Mouse (Mus musculus): ENCODE measurements around the gene Dcaf12.

The Dcaf12 gene

DNA sequence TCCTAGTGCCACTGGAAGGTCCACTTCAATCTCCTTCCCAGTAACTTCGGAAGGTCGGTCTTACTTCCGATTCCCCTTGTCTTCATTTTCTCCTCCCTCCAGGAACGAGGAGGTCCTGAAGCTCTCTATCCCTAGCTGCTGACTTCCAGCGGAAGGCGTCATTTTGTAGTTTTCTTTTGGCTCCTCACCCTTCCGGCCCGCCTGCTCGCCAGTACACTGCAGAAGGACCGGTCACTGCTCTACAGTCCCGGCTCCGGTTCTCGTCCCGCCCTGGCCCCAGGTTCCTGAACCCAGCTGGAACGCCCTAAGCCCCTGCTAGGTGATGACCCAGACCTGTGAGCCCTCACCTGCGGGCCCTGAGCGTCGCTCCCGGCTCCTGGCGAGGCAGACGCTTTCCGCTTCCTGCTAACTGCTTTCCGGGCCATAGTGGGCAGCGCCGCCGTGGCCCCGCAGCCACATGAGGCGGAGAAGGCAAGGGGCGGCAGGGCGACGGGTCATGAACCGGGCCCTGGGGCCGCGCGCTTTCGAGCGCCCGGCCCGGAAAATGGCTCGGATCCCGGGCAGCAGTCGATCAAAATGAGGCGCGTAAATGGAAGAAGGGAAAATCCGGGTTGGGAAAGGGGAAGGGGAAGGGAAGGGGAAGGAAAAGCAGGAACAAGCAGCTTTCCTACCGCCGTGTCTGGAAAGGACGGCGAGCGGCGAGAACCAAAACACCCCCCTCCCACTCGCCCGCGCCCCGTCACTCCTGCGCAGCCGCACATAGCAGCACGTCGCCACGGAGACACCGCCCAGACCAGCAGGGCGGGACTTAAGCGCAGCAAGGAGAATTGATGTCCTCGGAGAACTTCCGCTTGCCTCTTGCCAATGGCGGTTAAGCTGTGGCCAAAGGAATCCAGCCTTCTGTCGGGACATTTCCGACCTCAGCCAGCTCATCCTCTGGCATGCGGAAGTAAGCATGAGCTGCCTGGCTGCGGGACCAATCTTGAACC is at the start of gene Dcaf12:
TSS of gene Dcaf12 (minus strand) at position 749 of the 989 bp plus-strand sequence.
- peak; percentile 92 for DNase-seq

DNA sequence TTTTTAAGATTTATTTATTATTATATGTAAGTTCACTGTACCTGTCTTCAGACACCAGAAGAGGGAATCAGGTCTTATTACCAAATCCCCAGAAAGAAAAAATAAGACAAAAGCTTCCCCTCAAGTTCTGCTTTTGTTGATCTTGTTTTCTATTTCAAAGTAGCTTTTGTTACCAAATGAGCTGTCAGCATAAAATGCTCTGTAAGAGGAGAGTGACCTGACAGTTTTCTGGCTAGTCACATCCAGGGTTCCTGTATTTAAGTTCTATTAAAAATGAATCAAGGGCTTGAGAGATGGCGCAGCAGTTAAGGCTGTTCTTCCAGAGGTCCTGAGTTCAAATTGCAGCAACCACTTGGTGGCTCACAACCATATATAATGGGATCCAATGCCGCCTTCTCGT is 46.4 kb upstream of the Dcaf12 start:
- DNase-seq, result no peak

DNA sequence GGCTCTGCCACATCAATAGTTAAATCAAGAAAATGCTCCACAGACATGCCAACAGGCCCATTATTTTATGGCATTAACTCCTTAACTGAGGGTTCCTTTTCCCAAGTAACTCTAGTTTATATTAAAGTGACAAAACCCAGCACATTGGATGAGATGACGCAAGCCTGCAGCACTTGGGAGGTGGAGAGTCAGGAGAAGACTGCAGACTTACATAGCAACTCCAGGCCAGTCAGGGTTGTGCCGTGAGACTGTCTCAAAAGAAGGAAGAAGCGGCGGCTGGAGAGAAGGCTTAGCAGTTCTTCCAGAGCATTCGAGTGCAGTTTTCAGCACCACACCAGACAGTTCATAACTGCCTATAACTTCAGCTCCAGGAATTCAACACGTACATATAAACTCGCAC is 44.7 kb upstream of the Dcaf12 start:
- no peak for DNase-seq

DNA sequence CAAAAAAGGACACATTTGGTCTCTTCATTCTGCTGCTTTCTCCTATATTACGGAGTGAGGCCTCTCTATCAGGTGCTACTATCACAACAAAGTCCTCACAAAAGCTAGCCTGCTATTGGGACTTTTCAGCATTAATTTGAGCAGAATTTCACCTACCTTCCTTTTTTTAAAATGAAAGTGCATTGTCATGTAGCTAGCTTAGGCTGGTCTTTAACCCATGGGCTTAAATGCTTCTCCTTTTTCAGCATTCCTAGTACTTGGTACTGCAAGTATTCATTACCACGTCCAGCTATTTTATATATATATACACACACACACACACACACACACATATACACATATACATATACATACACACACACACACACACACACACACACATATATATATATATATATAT is 44.0 kb upstream of the Dcaf12 start:
- DNase-seq, result no peak

DNA sequence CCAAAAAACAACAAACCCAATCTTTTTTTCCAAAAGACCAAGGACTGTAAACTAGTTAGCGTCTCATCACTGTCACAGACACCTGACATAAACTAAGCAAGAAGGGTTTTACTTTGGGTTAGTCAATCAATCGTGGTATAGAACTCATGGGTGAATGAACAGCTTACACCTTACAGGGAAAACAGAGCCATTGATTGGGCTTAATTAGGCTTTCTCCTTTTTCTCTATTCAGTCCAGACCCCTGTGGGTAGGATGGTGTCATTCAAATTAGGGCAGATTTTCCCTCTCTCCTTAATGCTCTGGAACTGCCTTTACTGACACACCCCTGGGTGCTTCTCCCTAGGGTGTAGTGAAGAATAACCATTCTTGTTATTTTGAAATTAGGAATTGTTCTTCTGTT is 42.5 kb upstream of the Dcaf12 start:
- no peak for DNase-seq

DNA sequence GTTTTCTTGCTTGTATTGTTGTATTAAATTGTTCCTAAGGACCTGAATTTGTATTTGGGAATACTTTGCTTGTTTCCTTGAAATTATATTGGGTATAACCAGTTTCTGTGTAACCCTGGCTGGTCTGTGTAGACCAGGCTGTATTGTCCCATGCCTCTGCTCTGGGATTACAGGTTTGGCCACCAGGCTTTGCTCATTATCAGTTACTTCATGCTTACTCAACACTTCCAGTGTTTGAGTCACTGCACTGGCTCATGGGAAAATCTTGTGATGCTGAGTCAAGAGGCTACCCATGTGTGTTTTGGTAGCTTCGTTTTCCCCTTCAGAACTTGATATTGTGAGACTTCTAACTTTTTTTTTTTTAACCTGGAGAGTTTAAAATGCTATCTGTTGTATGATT is 38.6 kb upstream of the Dcaf12 start:
- no peak for DNase-seq

DNA sequence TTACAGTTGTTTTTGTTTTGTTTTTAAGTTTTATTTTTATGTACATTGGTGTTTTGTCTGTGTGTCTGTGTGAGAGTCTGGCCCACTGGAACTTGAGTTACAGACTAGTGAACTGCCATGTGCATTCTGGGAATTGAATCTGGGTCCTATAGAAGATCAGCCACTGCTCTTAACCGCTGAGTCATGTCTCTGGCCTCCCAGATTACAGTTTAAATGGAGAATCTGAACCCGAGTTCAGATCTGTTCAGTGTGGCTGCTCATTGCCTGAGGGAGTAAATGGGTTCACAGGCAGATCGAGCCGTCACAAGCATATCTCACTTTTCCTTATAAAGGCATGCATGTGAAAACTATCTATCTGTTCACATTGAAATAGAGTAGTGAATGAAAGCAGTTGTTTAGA is 38.1 kb upstream of the Dcaf12 start:
- no peak for DNase-seq

DNA sequence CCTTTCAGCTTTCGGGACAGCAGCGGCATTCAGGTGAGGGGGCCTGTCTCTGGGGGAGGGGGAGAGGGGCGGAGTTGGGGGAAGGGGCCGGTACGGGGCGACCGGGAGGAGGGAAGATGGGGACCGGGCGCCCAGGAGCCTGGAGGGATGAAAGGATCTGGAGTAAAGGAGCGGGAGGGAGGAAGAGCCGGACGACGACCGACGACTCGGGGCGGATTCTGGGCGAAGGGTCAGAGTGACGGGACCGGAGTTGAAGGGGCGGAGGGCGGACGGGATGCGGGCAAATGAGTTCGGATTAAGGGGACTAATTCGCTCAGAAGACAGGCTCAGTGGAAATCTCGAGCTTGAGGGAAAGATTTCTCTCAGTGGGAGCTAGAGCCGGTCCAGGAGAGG is 34.5 kb upstream of the Dcaf12 start:
- no peak for DNase-seq

DNA sequence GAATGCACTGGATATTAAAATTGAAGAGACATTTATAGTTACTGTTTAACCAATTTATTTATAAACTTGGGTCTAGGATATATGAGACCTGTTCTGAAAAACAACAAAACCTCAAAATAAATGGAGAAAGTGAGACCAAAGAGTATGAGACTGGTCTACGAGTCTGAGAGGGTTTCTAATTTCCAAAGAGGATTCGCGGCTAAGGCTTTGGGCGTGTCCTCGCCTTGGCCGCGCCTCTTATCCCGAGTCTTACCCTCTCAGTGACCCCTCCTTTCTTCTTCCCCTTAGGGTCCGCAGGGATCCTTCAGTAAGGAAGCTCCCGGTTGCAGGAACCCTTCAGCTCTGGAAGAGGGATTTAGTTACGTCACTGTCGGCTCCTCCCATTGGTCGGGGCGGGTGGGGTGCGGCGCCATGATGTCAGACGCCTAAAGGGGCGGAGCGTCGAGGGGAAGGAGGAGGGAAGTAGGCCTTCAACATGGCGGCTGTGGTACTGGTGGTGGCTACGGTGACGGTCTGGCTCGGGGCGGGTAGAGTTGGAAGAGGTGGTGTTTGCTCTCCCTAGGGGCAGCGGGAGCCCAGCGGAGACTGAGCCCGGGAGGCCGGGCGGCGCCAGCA is 34.0 kb upstream of the Dcaf12 start, which contains the start of gene Ubap1:
TSS of gene Ubap1 (plus strand) at position 413 of the 615 bp plus-strand sequence.
- DNase-seq, result peak; percentile 90

DNA sequence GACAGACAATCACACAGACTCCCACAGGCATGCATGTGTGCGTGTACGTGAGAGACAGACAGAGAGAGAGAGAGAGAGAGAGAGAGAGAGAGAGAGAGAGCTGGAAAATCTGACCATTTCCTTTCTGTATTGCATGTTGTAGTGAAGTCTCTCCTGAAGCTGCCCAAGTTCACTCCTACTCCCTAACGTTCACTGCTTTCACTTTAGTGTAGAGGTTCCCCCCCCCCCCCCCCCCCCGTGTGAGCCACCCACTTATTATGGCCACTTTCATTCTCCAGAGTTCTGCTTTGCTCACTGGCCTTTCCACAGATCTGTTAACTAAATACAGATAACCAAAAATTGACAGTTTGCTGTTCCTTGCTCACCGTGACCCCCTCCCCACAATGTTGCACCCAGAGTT is 33.1 kb upstream of the Dcaf12 start:
- no peak for DNase-seq

DNA sequence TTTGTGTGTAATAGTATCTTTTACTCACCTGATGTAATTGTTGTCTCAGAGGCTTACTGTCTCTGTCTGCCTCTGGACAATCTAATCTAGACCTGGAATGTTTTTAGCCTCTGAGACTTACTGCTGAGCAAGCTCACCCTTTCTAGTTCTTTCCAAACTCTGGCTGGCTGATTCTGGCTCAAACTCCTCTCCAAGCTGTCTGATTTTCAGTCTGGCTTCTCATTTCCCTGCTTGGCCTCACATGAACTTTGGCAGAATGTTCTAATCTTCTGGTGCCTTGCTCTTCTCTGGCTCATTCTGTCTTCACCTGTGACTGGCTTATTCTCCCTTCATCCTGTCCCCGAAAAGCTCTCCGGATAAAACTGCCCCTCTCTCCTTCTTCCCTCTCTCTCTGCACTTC is 31.3 kb upstream of the Dcaf12 start:
- no peak for DNase-seq

DNA sequence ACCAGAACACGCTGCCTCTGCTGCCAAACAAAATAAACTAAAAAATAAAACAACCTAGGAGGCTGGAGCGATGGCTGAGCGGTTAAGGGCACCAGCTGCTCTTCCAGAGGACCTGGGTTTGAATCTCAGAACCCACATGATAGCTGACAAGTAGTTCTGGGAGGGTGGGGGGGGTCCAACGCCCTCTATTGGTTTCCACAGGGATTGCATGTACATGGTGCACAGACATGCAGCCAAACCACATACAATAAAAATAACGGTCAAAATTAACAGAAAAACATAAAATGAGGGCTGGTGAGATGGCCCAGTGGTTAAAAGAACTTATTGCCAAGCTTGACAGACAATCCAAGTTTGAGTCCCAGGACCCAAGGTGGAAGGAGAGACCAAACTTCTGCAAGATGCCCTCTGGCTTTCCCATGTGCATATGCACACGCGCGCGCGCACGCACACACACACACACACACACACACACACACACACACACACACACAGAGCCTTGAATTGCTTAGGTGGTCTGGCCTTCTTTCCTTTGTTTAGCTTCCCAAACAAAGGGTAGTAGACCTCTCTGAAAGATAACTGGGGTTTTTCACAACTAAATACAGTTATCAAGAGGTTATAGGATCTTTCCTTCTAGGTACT is 26.3 kb upstream of the Dcaf12 start:
- DNase-seq, result no peak

DNA sequence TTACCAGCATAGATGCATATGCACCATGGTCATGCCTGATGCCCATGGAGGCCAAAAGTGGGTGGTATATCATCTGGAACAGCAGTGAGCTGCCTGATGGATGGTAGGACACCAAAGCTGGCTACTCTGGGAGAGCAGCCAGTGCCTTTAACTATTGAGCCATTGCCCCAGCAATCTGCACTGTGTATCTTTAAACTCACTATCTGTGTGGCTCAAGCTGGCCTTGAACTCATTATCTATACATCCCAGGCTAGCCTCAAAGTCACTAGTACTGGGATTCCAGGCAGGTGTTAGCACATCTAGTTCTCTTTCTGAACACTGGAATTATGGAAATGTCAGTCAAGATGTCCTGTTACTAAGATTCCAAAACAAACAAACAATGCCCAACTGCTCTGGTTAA is 21.9 kb upstream of the Dcaf12 start:
- no peak for DNase-seq

DNA sequence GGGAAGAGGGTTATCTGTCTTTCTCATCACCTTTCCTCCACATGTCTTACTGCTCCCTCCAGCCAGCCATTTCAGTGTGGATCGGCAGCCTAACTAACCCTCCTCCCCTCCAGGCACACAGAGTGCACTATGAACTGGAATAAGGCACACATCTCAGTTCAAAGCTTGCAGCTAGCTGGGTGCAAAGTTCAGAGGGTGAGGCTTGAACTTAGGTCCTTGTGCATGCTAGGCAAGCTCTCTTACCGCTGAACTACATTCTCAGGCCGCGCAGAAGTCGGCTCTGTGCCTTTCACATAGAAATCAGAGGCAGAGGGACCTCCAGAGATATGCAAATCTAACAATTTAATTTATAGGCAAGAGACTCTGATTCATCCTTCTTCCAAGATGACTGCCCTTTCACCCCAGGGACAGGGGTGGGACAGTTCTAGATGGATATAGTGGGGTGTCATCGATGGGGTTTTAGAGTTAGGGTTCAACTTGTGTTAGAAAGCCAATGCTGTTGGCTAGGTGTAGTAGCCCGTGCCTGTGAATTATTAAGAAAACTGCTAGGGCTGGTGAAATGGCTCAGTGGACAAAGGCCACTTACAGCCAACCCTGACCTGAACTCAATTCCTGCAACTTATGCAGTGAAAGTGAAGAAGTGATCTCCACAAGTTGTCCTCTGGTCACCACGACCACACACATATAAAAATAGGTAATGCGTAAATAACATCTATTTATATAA is 17.2 kb upstream of the Dcaf12 start:
- DNase-seq, result no peak

DNA sequence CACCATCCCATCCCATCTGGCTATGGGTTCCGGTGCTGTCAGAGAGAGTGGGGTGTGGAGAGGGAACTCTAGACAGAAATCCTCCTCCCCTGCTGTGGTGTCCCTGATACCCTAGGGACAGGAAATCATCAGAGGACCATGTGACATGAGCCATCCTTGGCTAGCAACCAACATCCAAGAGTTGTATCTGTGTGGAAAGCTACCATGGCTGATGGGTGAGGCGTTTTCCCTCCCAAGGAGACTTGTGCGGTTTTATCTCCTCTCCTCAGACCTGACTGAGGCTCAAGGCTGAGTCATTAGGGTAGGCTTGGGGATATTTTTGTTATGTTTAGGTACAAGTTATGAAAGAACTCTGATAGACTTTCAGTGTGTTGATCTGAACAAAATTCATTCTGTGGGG is 16.4 kb upstream of the Dcaf12 start:
- DNase-seq, result no peak

DNA sequence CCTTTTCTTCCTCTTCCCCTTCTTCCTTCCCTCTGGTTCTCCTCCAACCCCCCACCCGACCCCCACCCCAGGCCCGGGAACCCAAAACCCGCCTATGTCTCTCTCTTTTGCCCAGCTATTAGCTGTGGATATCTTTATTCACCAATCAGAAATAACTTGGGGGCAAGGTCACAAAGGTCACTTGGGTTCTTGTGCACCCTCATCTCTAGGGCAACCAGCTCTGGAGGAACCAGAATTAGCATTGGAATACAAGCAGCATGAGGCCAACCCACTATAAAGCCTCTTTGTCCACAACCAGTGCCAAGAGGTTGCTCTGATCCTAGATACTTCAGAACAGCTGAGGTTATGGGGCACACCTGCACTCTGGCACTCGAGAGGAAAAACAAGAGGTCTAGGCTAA is 14.8 kb upstream of the Dcaf12 start:
- no peak for DNase-seq

DNA sequence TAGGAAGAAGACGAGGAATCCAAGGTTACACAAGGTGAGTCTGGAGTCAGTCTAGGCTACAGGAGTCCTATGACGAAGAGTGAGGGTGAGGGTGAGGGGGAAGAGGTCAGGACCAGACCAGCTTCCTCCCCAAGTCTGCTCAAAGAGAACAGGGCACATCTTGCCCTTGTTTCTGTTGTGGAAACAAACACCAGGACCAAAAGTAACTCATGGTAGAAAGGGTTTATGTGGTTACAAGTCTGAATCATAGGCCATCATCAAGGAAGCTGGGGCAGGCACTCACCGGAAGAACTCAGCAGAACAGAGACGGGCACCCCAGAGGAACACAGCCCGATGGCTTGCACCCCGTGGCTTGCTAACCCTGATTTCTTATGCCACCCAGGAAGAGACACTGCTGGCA is 12.2 kb upstream of the Dcaf12 start:
- no peak for DNase-seq

DNA sequence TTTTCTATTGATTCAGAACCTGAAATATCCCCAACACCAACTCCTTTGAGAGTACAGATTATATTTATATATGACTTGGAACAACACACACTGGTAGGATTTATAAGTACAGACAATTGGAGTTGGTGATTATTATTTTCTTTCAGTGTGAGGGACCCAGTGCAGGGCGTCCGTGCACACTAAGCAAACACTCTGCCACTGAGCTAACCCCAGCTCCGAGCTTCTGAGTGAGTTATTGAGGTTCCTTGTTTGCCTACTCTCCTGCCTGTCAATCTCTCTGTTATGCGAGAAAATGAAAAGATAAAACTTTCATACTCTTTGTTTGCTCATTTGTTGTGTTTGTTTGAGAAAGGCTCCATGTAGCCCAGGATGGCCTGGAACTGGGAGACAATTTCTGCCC is 6.3 kb upstream of the Dcaf12 start:
- no peak for DNase-seq

DNA sequence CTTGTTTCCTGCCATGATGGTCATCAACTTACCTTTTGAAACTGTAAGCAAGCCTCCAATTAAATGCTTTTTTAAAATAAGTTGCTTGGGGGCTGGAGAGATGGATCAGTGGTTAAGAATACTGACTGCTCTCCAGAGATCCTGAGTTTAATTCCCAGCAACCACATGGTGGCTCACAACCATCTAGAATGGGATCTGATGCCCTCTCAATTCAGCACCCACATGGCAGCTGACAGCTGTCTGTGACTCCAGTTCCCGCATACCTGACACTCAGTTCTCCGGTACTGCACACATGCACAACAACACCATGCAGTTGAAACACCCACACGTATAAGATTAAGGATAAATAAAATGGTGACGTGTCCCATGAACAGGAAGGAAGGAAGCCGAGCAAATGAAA is 3.6 kb upstream of the Dcaf12 start:
- DNase-seq, result no peak

DNA sequence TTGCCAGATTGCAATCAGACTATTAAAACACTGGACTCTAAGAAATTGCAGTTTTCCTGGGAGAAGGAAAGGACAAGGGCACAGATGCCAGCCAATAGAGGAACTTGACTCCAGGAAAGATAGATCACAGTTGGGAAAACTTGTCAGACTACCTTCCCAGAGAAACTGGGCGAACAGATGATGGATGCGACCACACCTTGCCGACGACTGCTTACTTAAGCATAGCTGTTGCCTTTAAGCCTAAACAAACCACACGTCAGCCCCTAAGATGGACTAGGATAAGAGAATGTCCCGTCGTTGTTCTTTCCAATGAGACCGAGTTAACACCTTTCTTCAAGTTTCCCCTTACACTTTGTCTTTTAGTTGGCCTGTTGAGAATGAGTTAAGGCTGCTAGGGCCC is 484 bp upstream of the Dcaf12 start:
- DNase-seq, result no peak

DNA sequence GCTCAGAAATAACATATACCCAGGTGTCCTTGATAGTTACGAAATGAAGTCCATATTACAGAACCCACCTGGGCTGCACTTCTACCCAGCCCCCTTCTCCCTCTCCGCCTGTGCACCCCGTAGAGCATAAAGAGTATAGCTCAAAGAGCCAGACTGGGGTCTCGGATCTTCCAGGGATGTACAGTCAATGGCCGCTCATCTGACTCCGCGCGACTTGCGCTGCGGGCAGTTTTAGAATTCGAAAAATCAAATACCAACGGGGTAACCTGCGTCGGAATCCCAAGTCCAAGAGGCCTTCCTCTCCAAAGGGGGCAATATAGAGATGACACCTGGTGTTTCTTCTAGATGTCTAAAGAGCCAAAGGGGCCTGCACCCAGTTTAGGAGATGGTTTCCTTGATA is 967 bp downstream of the Dcaf12 start:
- DNase-seq, result peak; percentile 8

DNA sequence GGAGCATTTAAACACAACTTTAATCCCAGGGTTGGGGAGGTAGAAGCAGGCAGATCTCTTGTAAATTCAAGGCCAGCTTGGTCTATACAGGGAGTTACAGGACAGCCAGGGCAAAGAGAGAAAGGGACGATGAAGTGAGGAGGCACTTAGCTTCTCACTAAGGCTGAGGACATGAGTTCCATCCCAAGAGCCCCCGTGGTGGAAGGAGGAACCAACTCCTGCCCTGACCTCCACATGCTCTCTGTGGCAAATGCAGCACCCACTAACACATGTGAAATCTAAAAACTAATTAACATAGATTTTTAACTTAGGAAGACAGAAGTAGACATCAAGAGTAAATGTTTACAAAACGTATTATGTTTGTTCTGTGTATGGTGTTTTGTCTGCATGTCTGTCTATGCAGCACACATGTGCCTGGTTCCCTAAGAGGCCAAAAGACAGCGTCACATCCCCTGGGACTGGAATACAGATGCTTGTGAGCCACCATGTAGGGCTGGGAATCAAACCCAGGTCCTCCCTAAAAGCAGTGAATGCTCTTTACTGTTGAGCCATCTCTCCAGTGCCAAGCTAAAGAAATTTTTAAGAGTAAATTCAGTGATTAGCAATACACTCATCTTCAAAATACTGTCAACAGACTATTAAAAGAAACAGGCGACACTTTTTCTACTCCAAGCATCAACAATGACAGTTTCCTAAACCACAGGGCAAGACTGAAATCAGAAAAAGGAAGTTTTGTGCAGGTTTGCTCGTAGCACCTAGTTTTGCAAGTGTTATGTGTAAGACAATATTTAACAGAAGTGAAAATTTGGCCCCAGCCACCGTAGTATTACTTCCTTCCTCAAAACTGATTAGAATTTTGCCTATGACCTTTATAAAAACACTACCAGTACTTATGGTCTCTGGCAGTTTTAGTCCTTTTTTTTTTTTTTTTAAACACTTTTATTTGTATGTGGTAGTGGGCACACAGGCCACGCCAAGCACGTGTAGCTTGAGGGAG is 3.8 kb downstream of the Dcaf12 start:
- DNase-seq, result no peak

All from cerebellum, adult 11 months (tissue).